Mouse (Mus musculus): ENCODE measurements around the gene Tnfsfm13.

DNA sequence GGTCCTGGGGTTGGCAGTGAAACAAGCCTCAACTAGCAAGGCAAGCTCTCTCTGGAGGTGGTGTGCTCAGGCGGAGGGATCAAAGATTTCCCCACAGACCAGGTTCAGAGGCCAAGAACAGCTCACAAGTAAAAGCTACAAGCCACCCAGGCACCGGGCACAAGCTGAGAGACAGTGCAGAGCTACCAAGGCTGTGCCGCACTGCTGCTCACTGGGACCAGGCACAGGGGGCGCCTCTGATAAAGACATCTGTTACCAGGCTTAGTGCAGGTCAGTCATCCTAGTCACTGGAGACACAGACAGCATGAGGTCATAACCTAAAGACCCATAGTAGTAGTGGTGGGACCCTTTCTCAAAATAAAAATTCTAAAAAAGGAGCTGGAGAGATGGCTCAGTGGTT lies 21.1 kb upstream of the Tnfsfm13 start:
- TF ChIP-seq CTCF (IDR thresholded peaks at IDR 0.05; ENCODE audit: insufficient read depth, low read length), result no peak
- no peak for TF ChIP-seq POLR2A (IDR thresholded peaks at IDR 0.05; ENCODE audit: borderline replicate concordance, extremely low read depth, low read depth, low read length)

All from lung, adult 2 months (tissue).